Comparison of ENCODE assay signal across 29 mouse cellular contexts in genomic region chr9:100525225-100525624, GRCm38 (mm10). TPM values are rescaled to one million over a fixed set of nuclear protein-coding genes. Genes with fewer than 3 reads are reported as not detected.
"Had no signal": no experiment of that assay in that cellular context is flagged by ENCODE, and none has a peak within 500 bp of the region (broad histone marks: within the 10 kb centered on the region; RNA-seq: fewer than 3 reads in every experiment).

No protein-coding gene starts in this region.

- H3K36me3 ChIP-seq: embryonic facial prominence, embryonic 15.5 days; forebrain, embryonic 12.5 days; forebrain, embryonic 15.5 days had no signal

- ATAC-seq: forebrain, embryonic 13.5 days; forebrain, embryonic 14.5 days; forebrain, embryonic 15.5 days; forebrain, embryonic 16.5 days; forebrain, postnatal 0 days had no signal

- H3K27me3 ChIP-seq: embryonic facial prominence, embryonic 12.5 days; embryonic facial prominence, embryonic 13.5 days; embryonic facial prominence, embryonic 15.5 days; forebrain, embryonic 12.5 days; forebrain, embryonic 13.5 days; forebrain, embryonic 15.5 days had no signal

- DNase-seq: cerebellum, adult 8-10 months; cerebellum, adult 9-10 months; cerebellum, adult 9-11 months; cerebellum, postnatal 10 days; cerebellum, postnatal 14 days; cerebellum, postnatal 25 days; cerebellum, postnatal 36 days; embryo, embryonic 11 days; forebrain, postnatal 0 days; gastrocnemius, adult 2 months; gastrocnemius, postnatal 10 days; gastrocnemius, postnatal 14 days; gastrocnemius, postnatal 25 days; gastrocnemius, postnatal 36 days; heart, adult 11 months; heart, adult 18-20 months; heart, adult 2 months had no signal

- H3K4me1 ChIP-seq: embryonic facial prominence, embryonic 10.5 days; embryonic facial prominence, embryonic 12.5 days; embryonic facial prominence, embryonic 13.5 days; embryonic facial prominence, embryonic 15.5 days; forebrain, embryonic 12.5 days; forebrain, embryonic 15.5 days had no signal

- H3K9ac ChIP-seq: embryonic facial prominence, embryonic 12.5 days; embryonic facial prominence, embryonic 13.5 days; embryonic facial prominence, embryonic 15.5 days; forebrain, embryonic 12.5 days; forebrain, embryonic 13.5 days; forebrain, embryonic 15.5 days; forebrain, postnatal 0 days had no signal

- H3K9me3 ChIP-seq: embryonic facial prominence, embryonic 12.5 days; forebrain, embryonic 15.5 days had no signal

- H3K27ac ChIP-seq: embryonic facial prominence, embryonic 10.5 days; embryonic facial prominence, embryonic 12.5 days; embryonic facial prominence, embryonic 13.5 days; embryonic facial prominence, embryonic 15.5 days; forebrain, embryonic 10.5 days; forebrain, embryonic 12.5 days; forebrain, embryonic 13.5 days; forebrain, embryonic 15.5 days; gastrocnemius, adult 2 months; heart, adult 2 months had no signal

- H3K4me3 ChIP-seq: embryonic facial prominence, embryonic 10.5 days; embryonic facial prominence, embryonic 12.5 days; embryonic facial prominence, embryonic 13.5 days; embryonic facial prominence, embryonic 15.5 days; erythroblast, embryonic 14.5 days; forebrain, embryonic 10.5 days; forebrain, embryonic 12.5 days; forebrain, embryonic 13.5 days; forebrain, embryonic 15.5 days; gastrocnemius, adult 2 months; heart, adult 2 months had no signal

RNA-seq across cellular contexts. Expression of gene Slc35g2, which starts 45.7 kb away (rescaled TPM):
- total RNA-seq: common myeloid progenitor, adult 5-6 weeks had no signal
- polyA plus RNA-seq: erythroblast, embryonic 14.5 days had no signal
